In the genomic region with DNA sequence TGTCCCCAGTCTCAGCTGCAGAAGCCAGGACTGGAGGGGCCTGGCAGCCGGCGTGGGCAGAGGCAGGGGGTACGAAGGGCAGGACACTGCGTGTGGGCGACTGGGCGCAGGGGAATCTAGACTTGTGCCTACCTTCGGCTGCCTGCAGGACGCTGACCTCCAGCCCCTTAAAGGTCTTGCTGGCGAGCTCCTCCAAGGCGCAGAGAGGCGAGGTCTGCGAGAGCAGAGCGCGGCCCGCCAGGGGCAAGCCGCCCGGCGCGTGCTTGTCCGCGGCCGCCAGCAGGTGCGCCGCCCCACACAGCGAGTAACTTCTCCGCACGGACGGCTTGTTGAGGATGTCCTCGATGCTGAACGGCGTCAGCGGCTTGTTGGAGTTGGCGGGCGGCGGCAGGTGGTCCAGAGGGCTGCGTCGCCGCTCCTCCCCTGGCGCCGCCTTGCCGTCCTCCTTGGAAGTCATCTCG, we compare ENCODE assay signal across 7 mouse cellular contexts. TPM values are rescaled to one million over a fixed set of nuclear protein-coding genes. Genes with fewer than 3 reads are reported as not detected.
DNase-seq lines count a peak whose midpoint lies in the region; ATAC-seq lines count a peak whose summit lies in the region.

No protein-coding gene starts in this region.

- H3K27me3 ChIP-seq in forebrain, embryonic 14.5 days (replicated peaks; ENCODE audit: control insufficient read depth, insufficient read depth, low read length): peaks cover 92% of the 10 kb centered on the region
- H3K27me3 ChIP-seq in liver, embryonic 15.5 days: peaks cover 100% of the 10 kb centered on the region

- DNase-seq in ovary, postnatal 36 days (ENCODE audit: low spot score): peak; percentile 17
- no peak for DNase-seq in ovary, postnatal 10 days (ENCODE audit: low spot score)
- DNase-seq in forebrain, embryonic 14.5 days (ENCODE audit: low spot score): no peak
- peak; percentile 49 for DNase-seq in testis, postnatal 14 days (ENCODE audit: low spot score)
- no peak for DNase-seq in spleen, adult 12 weeks (ENCODE audit: low spot score)
- no peak for DNase-seq in lung, postnatal 36 days

- no peaks in the 10 kb centered on the region for H3K36me3 ChIP-seq in forebrain, embryonic 14.5 days (ENCODE audit: control insufficient read depth, insufficient read depth, low read length)
- H3K36me3 ChIP-seq in liver, embryonic 15.5 days (replicated peaks): no peaks in the 10 kb centered on the region

- no peak for ATAC-seq in forebrain, embryonic 14.5 days
- no peak for ATAC-seq in liver, embryonic 15.5 days (ENCODE audit: insufficient read depth)

- H3K27ac ChIP-seq in forebrain, embryonic 14.5 days (ENCODE audit: low read depth, low read length): no peak overlapping the region
- no peak overlapping the region for H3K27ac ChIP-seq in liver, embryonic 15.5 days (replicated peaks)

- peak overlapping the region; percentile 26; the same call in 1 of the 2 replicates for H3K4me2 ChIP-seq in forebrain, embryonic 14.5 days (ENCODE audit: low read length)
- H3K4me2 ChIP-seq in liver, embryonic 15.5 days: peak overlapping the region; percentile 33

- under 1% methylated on average over 42 of the region's 42 CpGs for WGBS in forebrain, embryonic 14.5 days
- 1% methylated on average over 42 of the region's 42 CpGs for WGBS in liver, embryonic 15.5 days (ENCODE audit: insufficient replicate concordance)

- peak overlapping the region; percentile 14 for H3K4me3 ChIP-seq in forebrain, embryonic 14.5 days (ENCODE audit: low read depth, low read length)
- peak overlapping the region; percentile 15; the same call in 1 of the 2 replicates for H3K4me3 ChIP-seq in liver, embryonic 15.5 days (replicated peaks)

- H3K9me3 ChIP-seq in forebrain, embryonic 14.5 days (replicated peaks; ENCODE audit: control insufficient read depth, low read length): no peaks in the 10 kb centered on the region
- no peaks in the 10 kb centered on the region for H3K9me3 ChIP-seq in liver, embryonic 15.5 days (replicated peaks)

- 0 out of 2 replicates have a peak, but pooled peaks cover 10% of the 10 kb centered on the region for H3K4me1 ChIP-seq in forebrain, embryonic 14.5 days (ENCODE audit: control insufficient read depth, insufficient read depth, low read length)
- H3K4me1 ChIP-seq in liver, embryonic 15.5 days (replicated peaks): peaks cover 31% of the 10 kb centered on the region

- H3K9ac ChIP-seq in forebrain, embryonic 14.5 days (ENCODE audit: low read length): no peak overlapping the region
- H3K9ac ChIP-seq in liver, embryonic 15.5 days: no peak overlapping the region

RNA-seq across cellular contexts. Expression of gene Lbx1, which starts 0.8 kb away (rescaled TPM):
- polyA plus RNA-seq in forebrain, embryonic 14.5 days (2014; fragmentation: Nextera tagmentation; extraction: Ambion mirVana): 0.09 TPM in 1 of 2 replicates, not detected in the other
- polyA plus RNA-seq in liver, embryonic 15.5 days (2015; fragmentation: Nextera tagmentation; extraction: Ambion mirVana): not detected in 2 replicates

Comparison
In these comparisons a context has a peak if more than half of its experiments do, and no peak if none do; other contexts are left out.
1. DNase-seq: peak in ovary, postnatal 36 days (single experiment) and testis, postnatal 14 days (single experiment); none in ovary, postnatal 10 days (single experiment), forebrain, embryonic 14.5 days (single experiment), spleen, adult 12 weeks (single experiment) and lung, postnatal 36 days (single experiment).